16 mouse cellular contexts compared by ENCODE assay signal in genomic region chr4:142189960-142190359, GRCm38 (mm10). TPM values are rescaled to one million over a fixed set of nuclear protein-coding genes. Genes with fewer than 3 reads are reported as not detected.
DNase-seq lines count a peak whose midpoint lies in the region.
"Had no signal": no experiment of that assay in that cellular context is flagged by ENCODE, and none has a peak within 500 bp of the region (broad histone marks: within the 10 kb centered on the region; RNA-seq: fewer than 3 reads in every experiment).

No protein-coding gene starts in this region.

- DNase-seq in layer of hippocampus, adult 11-12 months (ENCODE audit: low spot score): peak; percentile 61
- DNase-seq in layer of hippocampus, postnatal 14 days (ENCODE audit: low spot score in 2 of 2): no peak
- DNase-seq in left cerebral cortex, adult 11 months (ENCODE audit: low spot score): peak; percentile 59
- DNase-seq in left cerebral cortex, postnatal 36 days (ENCODE audit: low spot score in 2 of 2): no peak
- DNase-seq in right cerebral cortex, adult 18-20 months: peak; percentile 54
- no peak for DNase-seq in right cerebral cortex, postnatal 4 days
- peak; percentile 78 for DNase-seq in telencephalon, adult 2 months (ENCODE audit: low read depth, low spot score)
- no peak for DNase-seq in lung, postnatal 25 days (ENCODE audit: low spot score)
- DNase-seq: adrenal gland, adult 8-10 months; adrenal gland, postnatal 36 days; cerebellum, adult 11-12 months; cerebellum, adult 9-11 months; cerebellum, postnatal 36 days; gastrocnemius, postnatal 14 days; heart, adult 2 months; heart, postnatal 14 days had no signal

- intact Hi-C loops in left cerebral cortex, postnatal 36 days (cut with DNase I): loop anchor here (5.0 kb wide), 1 partner anchor 47 kb away; the partner anchor contains the start of gene Kazn

RNA-seq across cellular contexts. Expression of gene Kazn, which starts 49.2 kb away (rescaled TPM):
- total RNA-seq in layer of hippocampus, postnatal 14 days (2021): 10 to 100 TPM; 49.9 to 57.7 TPM
- total RNA-seq in left cerebral cortex, postnatal 36 days (2021): 100 to 1,000 TPM in 1 of 2 experiments, 10 to 100 TPM in 1; 80.6 to 112 TPM

Comparison
In these comparisons a context has a peak if more than half of its experiments do, and no peak if none do; other contexts are left out.
1. DNase-seq: peak in layer of hippocampus, adult 11-12 months (single experiment), left cerebral cortex, adult 11 months (single experiment), right cerebral cortex, adult 18-20 months (single experiment) and telencephalon, adult 2 months (single experiment); none in layer of hippocampus, postnatal 14 days (0 of 2), left cerebral cortex, postnatal 36 days (0 of 2), right cerebral cortex, postnatal 4 days (single experiment) and lung, postnatal 25 days (single experiment).